Mouse (Mus musculus): ENCODE measurements around the gene Syne2. TPM values are rescaled to one million over a fixed set of nuclear protein-coding genes. Genes with fewer than 3 reads are reported as not detected.

Gene Syne2
- polyA plus RNA-seq, 1 experiment = 12.5 TPM

DNA sequence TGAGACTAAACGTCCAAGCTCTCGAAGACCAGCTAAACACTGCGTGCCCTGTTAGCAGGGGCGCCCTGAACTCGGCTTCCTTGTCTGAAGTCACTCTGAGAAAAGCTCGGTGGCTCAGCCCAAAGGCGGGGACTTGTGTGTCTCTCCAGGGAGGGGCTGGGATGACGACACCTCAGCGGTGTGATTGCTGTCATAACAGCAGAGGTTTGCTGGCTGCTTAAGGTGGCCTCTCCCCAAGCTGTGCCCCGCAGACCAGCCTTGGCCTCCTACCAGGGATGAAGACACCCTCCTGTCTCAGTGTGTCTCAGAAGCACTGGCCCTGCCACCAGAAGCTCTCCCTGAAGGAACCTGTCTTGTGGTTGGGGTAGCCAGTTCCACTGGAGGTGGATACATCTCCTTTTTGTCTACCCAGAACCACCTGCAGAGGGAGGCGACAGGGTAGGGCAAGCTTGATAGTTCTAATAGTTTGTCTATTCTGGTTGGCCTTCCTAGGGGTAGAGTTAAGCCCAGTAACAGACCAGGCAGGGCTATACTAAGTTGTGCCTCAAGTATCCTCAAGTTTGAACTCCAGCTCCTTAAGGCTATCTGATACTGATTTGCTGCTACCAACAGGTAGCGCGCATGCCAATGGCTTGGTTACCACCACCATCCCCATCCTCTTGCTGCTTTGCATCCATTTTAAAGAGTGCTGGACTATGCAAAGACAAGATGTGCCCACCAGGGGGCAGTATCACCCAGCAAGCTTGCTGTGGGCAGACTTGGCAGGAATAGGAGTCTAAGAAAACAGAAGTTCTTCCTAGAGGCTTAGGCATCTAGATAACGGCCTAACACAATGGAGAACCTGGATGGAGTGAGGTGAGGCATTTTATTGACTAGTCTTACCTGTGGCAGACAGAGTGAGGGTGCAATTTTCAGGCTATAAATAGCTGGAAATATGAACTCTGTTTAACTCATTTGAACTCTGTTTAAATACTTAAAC lies 198.5 kb downstream of the Syne2 start:
- no peak overlapping the region for H3K27ac ChIP-seq (ENCODE audit: control insufficient read depth, insufficient read depth, low read depth, low read length, poor library complexity)
- H3K4me3 ChIP-seq (replicated peaks; ENCODE audit: control insufficient read depth, low read depth, low read length) = no peak overlapping the region
- TF ChIP-seq CTCF (IDR thresholded peaks at IDR 0.05; ENCODE audit: control insufficient read depth, insufficient read depth, low read length) (peak; percentile 93), POLR2A (IDR thresholded peaks at IDR 0.05; ENCODE audit: borderline replicate concordance, control insufficient read depth, low read depth, low read length) (no peak)
- H3K4me1 ChIP-seq (ENCODE audit: control insufficient read depth, insufficient read depth, low read length) = no peaks in the 10 kb centered on the region
- 64% methylated on average over 14 of the region's 14 CpGs for WGBS

DNA sequence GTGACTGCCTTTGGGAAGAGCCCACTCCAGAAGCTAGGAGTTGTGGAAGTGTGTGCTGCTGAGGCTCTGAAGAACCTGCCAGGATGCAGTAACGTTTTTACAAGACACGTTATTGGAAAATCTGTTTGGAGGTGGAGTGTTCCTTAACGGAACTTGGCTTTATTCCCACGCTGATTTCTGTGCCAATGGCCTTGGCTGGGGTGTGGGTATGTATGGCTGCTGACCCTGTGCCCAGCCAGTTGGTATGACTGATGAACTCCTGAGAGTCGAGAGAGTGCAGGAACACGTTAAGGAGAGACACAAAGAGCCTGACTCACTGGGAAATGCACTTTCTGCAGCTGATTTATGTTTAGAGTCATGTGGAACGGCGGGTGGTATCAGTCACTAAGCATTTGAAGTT lies 200.7 kb downstream of the Syne2 start:
- Histone ChIP-seq H3K27ac (ENCODE audit: control insufficient read depth, insufficient read depth, low read depth, low read length, poor library complexity) (no peak overlapping the region), H3K4me3 (replicated peaks; ENCODE audit: control insufficient read depth, low read depth, low read length) (no peak overlapping the region), H3K4me1 (ENCODE audit: control insufficient read depth, insufficient read depth, low read length) (no peaks in the 10 kb centered on the region)
- 84% methylated on average over 8 of the region's 8 CpGs for WGBS
- TF ChIP-seq CTCF (IDR thresholded peaks at IDR 0.05; ENCODE audit: control insufficient read depth, insufficient read depth, low read length) = no peak
- no peak for TF ChIP-seq POLR2A (IDR thresholded peaks at IDR 0.05; ENCODE audit: borderline replicate concordance, control insufficient read depth, low read depth, low read length)

DNA sequence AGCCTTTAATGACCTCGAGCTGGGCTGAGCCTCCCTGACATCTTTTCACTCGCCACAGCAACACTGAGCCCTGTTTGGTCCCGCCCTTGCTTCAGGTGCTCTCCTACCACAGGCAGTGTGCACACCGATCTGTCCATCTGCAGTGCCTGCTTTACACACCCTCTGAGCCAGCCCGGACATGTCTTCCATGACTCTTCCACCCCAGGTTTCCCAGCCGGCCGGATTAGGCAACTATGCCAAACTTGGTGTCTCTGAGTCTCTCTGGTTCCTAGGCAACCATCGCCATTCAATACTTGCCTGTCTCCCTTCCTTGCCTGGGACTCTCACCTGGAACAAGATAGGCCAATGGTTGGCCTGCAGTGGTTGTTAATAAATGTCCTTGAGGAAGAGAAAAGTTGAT lies 224.4 kb downstream of the Syne2 start:
- WGBS = 83% methylated on average over 8 of the region's 8 CpGs
- H3K4me3 ChIP-seq (replicated peaks; ENCODE audit: control insufficient read depth, low read depth, low read length) = no peak overlapping the region
- TF ChIP-seq CTCF (IDR thresholded peaks at IDR 0.05; ENCODE audit: control insufficient read depth, insufficient read depth, low read length) (no peak), POLR2A (IDR thresholded peaks at IDR 0.05; ENCODE audit: borderline replicate concordance, control insufficient read depth, low read depth, low read length) (no peak)
- no peaks in the 10 kb centered on the region for H3K4me1 ChIP-seq (ENCODE audit: control insufficient read depth, insufficient read depth, low read length)
- no peak overlapping the region for H3K27ac ChIP-seq (ENCODE audit: control insufficient read depth, insufficient read depth, low read depth, low read length, poor library complexity)

DNA sequence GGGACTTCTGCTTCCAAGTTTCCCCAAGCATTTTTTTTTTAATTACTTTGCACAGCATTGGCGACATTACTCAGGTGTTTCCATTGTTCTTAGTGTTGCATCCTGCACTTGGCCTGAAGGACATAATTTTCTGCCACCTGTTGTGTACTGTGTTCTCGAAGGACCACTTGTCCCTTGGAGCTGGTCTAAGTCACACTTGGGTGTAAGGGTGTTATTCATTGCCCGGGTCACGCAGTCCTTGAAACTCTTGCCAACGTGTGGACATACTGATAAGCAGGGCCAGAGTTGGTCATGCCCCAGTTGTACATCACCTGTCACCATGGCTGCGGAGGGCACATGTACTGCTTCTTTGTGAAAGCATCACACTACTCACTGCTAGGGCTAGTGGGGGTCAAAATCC lies 228.6 kb downstream of the Syne2 start:
- H3K4me3 ChIP-seq (replicated peaks; ENCODE audit: control insufficient read depth, low read depth, low read length) = no peak overlapping the region
- H3K27ac ChIP-seq (ENCODE audit: control insufficient read depth, insufficient read depth, low read depth, low read length, poor library complexity) = no peak overlapping the region
- no peaks in the 10 kb centered on the region for H3K4me1 ChIP-seq (ENCODE audit: control insufficient read depth, insufficient read depth, low read length)
- 87% methylated on average over 6 of the region's 6 CpGs for WGBS
- TF ChIP-seq CTCF (IDR thresholded peaks at IDR 0.05; ENCODE audit: control insufficient read depth, insufficient read depth, low read length) = no peak
- no peak for TF ChIP-seq POLR2A (IDR thresholded peaks at IDR 0.05; ENCODE audit: borderline replicate concordance, control insufficient read depth, low read depth, low read length)

DNA sequence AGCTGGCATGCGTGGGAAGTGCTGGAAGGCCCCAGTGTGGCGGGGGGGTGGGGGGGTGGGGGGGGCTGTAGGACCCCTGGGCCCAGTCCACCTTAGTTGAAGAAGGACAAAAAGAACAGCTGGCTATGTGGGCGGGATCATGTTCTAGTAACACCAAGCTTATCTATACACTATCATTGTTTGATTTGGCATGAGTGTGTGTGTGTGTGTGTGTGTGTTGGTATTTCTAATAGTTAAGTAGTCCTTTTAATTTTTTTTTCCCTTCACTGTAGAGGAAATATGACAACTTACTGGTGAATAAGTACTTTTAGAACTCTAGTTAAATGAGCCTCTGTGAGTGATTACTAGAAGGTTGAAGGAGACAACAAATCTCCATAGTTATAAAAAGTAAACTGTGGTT lies 230.0 kb downstream of the Syne2 start:
- 61% methylated on average over 3 of the region's 3 CpGs for WGBS
- no peaks in the 10 kb centered on the region for H3K4me1 ChIP-seq (ENCODE audit: control insufficient read depth, insufficient read depth, low read length)
- TF ChIP-seq CTCF (IDR thresholded peaks at IDR 0.05; ENCODE audit: control insufficient read depth, insufficient read depth, low read length) (no peak), POLR2A (IDR thresholded peaks at IDR 0.05; ENCODE audit: borderline replicate concordance, control insufficient read depth, low read depth, low read length) (no peak)
- H3K4me3 ChIP-seq (replicated peaks; ENCODE audit: control insufficient read depth, low read depth, low read length) = no peak overlapping the region
- H3K27ac ChIP-seq (ENCODE audit: control insufficient read depth, insufficient read depth, low read depth, low read length, poor library complexity) = no peak overlapping the region

DNA sequence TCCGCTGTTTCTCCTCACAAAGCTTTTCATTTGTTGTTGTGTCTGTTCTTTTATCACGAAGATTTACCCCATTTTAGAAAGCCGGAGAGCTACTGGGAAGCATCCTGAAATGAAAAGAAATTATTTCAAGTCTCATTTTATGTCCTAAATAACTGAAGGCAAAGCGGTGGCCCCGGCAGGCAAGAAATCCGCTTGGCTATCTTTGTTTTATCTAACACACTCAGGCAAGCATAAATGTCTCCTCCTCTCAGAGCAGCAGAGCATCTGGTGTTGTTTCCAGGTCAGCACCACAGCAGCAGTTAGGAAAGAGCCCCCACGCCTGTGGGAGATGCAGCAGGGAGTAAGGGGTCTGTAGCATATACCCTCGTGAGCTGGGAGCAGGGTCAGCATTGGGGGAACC lies 230.7 kb downstream of the Syne2 start:
- Histone ChIP-seq H3K4me3 (replicated peaks; ENCODE audit: control insufficient read depth, low read depth, low read length) (no peak overlapping the region), H3K4me1 (ENCODE audit: control insufficient read depth, insufficient read depth, low read length) (no peaks in the 10 kb centered on the region), H3K27ac (ENCODE audit: control insufficient read depth, insufficient read depth, low read depth, low read length, poor library complexity) (no peak overlapping the region)
- no peak for TF ChIP-seq POLR2A (IDR thresholded peaks at IDR 0.05; ENCODE audit: borderline replicate concordance, control insufficient read depth, low read depth, low read length)
- TF ChIP-seq CTCF (IDR thresholded peaks at IDR 0.05; ENCODE audit: control insufficient read depth, insufficient read depth, low read length) = no peak
- 81% methylated on average over 8 of the region's 8 CpGs for WGBS

DNA sequence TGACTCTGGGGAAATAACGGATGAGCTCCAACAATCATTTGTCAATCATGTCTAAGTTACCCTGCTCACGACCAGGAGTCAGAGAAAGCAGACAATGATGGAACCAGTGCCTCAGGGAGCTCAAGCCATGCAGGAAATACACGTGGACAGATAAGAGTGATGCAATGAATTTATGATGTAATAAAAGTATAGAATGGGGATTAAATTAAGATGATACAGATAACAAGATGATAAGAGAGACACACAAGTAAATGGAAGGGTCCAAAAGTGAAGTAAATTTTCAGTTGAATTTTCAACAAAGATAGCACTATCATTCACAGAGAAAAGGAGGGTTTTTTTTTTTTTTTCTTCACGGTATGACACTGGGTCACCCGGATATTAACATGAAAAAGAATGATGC lies 231.4 kb downstream of the Syne2 start:
- WGBS = 68% methylated on average over 5 of the region's 5 CpGs
- TF ChIP-seq CTCF (IDR thresholded peaks at IDR 0.05; ENCODE audit: control insufficient read depth, insufficient read depth, low read length) (no peak), POLR2A (IDR thresholded peaks at IDR 0.05; ENCODE audit: borderline replicate concordance, control insufficient read depth, low read depth, low read length) (no peak)
- H3K4me3 ChIP-seq (replicated peaks; ENCODE audit: control insufficient read depth, low read depth, low read length) = no peak overlapping the region
- H3K4me1 ChIP-seq (ENCODE audit: control insufficient read depth, insufficient read depth, low read length) = no peaks in the 10 kb centered on the region
- H3K27ac ChIP-seq (ENCODE audit: control insufficient read depth, insufficient read depth, low read depth, low read length, poor library complexity) = no peak overlapping the region

DNA sequence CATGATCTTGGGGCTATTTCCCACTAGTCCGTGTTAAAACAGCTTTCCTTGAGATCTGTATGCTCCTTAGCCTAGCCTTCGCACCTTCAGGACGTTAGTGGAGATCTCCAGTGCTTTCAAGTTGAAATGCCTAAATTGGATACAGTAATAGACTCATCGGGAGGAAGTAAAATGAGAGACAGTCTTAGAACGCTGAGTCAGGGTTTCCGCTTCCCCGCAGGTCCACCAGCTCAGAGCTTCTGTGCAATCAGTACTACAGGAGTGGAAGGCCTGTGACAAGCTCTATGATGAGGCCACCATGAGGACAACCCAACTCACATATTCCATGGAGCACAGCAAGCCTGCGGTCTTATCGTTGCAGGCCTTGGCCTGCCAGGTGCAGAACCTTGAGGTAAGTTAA lies 233.9 kb downstream of the Syne2 start:
- no peaks in the 10 kb centered on the region for H3K4me1 ChIP-seq (ENCODE audit: control insufficient read depth, insufficient read depth, low read length)
- TF ChIP-seq CTCF (IDR thresholded peaks at IDR 0.05; ENCODE audit: control insufficient read depth, insufficient read depth, low read length) (no peak), POLR2A (IDR thresholded peaks at IDR 0.05; ENCODE audit: borderline replicate concordance, control insufficient read depth, low read depth, low read length) (no peak)
- no peak overlapping the region for H3K4me3 ChIP-seq (replicated peaks; ENCODE audit: control insufficient read depth, low read depth, low read length)
- no peak overlapping the region for H3K27ac ChIP-seq (ENCODE audit: control insufficient read depth, insufficient read depth, low read depth, low read length, poor library complexity)
- 72% methylated on average over 9 of the region's 9 CpGs for WGBS
